Mouse (Mus musculus) lung, adult 2 months (tissue): ENCODE data around the gene Cep295nl.

ENCODE experiments used
- CTCF ChIP-seq: fragments of 200-500 bp; IDR thresholded peaks from 2 replicates; pipeline ENCODE4 v1.5.1; 2011; ENCODE audit warnings: mild to moderate bottlenecking, low read length, control low read depth; ENCODE audit not compliant: insufficient read depth
- POLR2A ChIP-seq: fragments of 200-500 bp; IDR thresholded peaks from 2 replicates; pipeline ENCODE4 v1.6.1; 2011; ENCODE audit warnings: low read depth, mild to moderate bottlenecking, control low read depth, low read length, borderline replicate concordance; ENCODE audit errors: extremely low read depth

GRCm38 (mm10) chr11:118375881-118376280 is 33.6 kb upstream of the Cep295nl start:
- TF ChIP-seq POLR2A (no peak), CTCF (no peak)
